Mouse (Mus musculus): ENCODE results near the gene Nup188.

Gene Nup188

GRCm38 (mm10) chr2:30363773-30364650, 77.8 kb downstream of the Nup188 start, which contains the start of gene Miga2:
TSS of gene Miga2 (plus strand) at chr2:30364233.
- H3K36me3 ChIP-seq (ENCODE audit: control insufficient read depth, insufficient read depth, low read length, poor library complexity, severe bottlenecking), result no peaks in the 10 kb centered on the region; the same call in 1 of the 2 replicates
- H3K27me3 ChIP-seq (ENCODE audit: control insufficient read depth, insufficient read depth, low read length, poor library complexity, severe bottlenecking), result no peaks in the 10 kb centered on the region
- peak; percentile 98 for DNase-seq (ENCODE audit: low read depth, low spot score)

GRCm38 (mm10) chr2:30365281-30366069, 79.3 kb downstream of the Nup188 start:
- Histone ChIP-seq H3K27me3 (ENCODE audit: control insufficient read depth, insufficient read depth, low read length, poor library complexity, severe bottlenecking) (no peaks in the 10 kb centered on the region), H3K36me3 (ENCODE audit: control insufficient read depth, insufficient read depth, low read length, poor library complexity, severe bottlenecking) (no peaks in the 10 kb centered on the region; the same call in 1 of the 2 replicates)
- DNase-seq (ENCODE audit: low read depth, low spot score), result no peak

- Histone ChIP-seq H3K36me3 (ENCODE audit: control insufficient read depth, insufficient read depth, low read length, poor library complexity, severe bottlenecking) (no peaks in the 10 kb centered on the region; the same call in 1 of the 2 replicates), H3K27me3 (ENCODE audit: control insufficient read depth, insufficient read depth, low read length, poor library complexity, severe bottlenecking) (no peaks in the 10 kb centered on the region)
- DNase-seq (ENCODE audit: low read depth, low spot score), result no peak
Measured at GRCm38 (mm10) chr2:30366203-30366602, 80.0 kb downstream of the Nup188 start.

GRCm38 (mm10) chr2:30371544-30371943, 85.3 kb downstream of the Nup188 start:
- H3K36me3 ChIP-seq (ENCODE audit: control insufficient read depth, insufficient read depth, low read length, poor library complexity, severe bottlenecking), result peaks cover 5% of the 10 kb centered on the region
- DNase-seq (ENCODE audit: low read depth, low spot score), result no peak
- H3K27me3 ChIP-seq (ENCODE audit: control insufficient read depth, insufficient read depth, low read length, poor library complexity, severe bottlenecking), result no peaks in the 10 kb centered on the region

- DNase-seq (ENCODE audit: low read depth, low spot score), result no peak
- Histone ChIP-seq H3K36me3 (ENCODE audit: control insufficient read depth, insufficient read depth, low read length, poor library complexity, severe bottlenecking) (peaks cover 5% of the 10 kb centered on the region), H3K27me3 (ENCODE audit: control insufficient read depth, insufficient read depth, low read length, poor library complexity, severe bottlenecking) (no peaks in the 10 kb centered on the region)
Measured at GRCm38 (mm10) chr2:30372726-30373125, 86.5 kb downstream of the Nup188 start.

- no peak for DNase-seq (ENCODE audit: low read depth, low spot score)
- H3K36me3 ChIP-seq (ENCODE audit: control insufficient read depth, insufficient read depth, low read length, poor library complexity, severe bottlenecking), result peaks cover 9% of the 10 kb centered on the region
- no peaks in the 10 kb centered on the region for H3K27me3 ChIP-seq (ENCODE audit: control insufficient read depth, insufficient read depth, low read length, poor library complexity, severe bottlenecking)
Measured at GRCm38 (mm10) chr2:30375893-30376292, 89.7 kb downstream of the Nup188 start.

GRCm38 (mm10) chr2:30377721-30378120, 91.5 kb downstream of the Nup188 start:
- no peaks in the 10 kb centered on the region for H3K27me3 ChIP-seq (ENCODE audit: control insufficient read depth, insufficient read depth, low read length, poor library complexity, severe bottlenecking)
- DNase-seq (ENCODE audit: low read depth, low spot score), result no peak
- H3K36me3 ChIP-seq (ENCODE audit: control insufficient read depth, insufficient read depth, low read length, poor library complexity, severe bottlenecking), result 0 out of 2 replicates have a peak, but pooled peaks cover 5% of the 10 kb centered on the region

GRCm38 (mm10) chr2:30379307-30379706, 93.1 kb downstream of the Nup188 start:
- no peak for DNase-seq (ENCODE audit: low read depth, low spot score)
- H3K27me3 ChIP-seq (ENCODE audit: control insufficient read depth, insufficient read depth, low read length, poor library complexity, severe bottlenecking), result no peaks in the 10 kb centered on the region
- H3K36me3 ChIP-seq (ENCODE audit: control insufficient read depth, insufficient read depth, low read length, poor library complexity, severe bottlenecking), result 0 out of 2 replicates have a peak, but pooled peaks cover 3% of the 10 kb centered on the region

GRCm38 (mm10) chr2:30380564-30381376, 94.6 kb downstream of the Nup188 start:
- Histone ChIP-seq H3K36me3 (ENCODE audit: control insufficient read depth, insufficient read depth, low read length, poor library complexity, severe bottlenecking) (0 out of 2 replicates have a peak, but pooled peaks cover 3% of the 10 kb centered on the region), H3K27me3 (ENCODE audit: control insufficient read depth, insufficient read depth, low read length, poor library complexity, severe bottlenecking) (no peaks in the 10 kb centered on the region)
- no peak for DNase-seq (ENCODE audit: low read depth, low spot score)

GRCm38 (mm10) chr2:30381377-30381725, 95.2 kb downstream of the Nup188 start:
- Histone ChIP-seq H3K27me3 (ENCODE audit: control insufficient read depth, insufficient read depth, low read length, poor library complexity, severe bottlenecking) (no peaks in the 10 kb centered on the region), H3K36me3 (ENCODE audit: control insufficient read depth, insufficient read depth, low read length, poor library complexity, severe bottlenecking) (0 out of 2 replicates have a peak, but pooled peaks cover 3% of the 10 kb centered on the region)
- no peak for DNase-seq (ENCODE audit: low read depth, low spot score)

GRCm38 (mm10) chr2:30384814-30385213, 98.6 kb downstream of the Nup188 start:
- H3K27me3 ChIP-seq (ENCODE audit: control insufficient read depth, insufficient read depth, low read length, poor library complexity, severe bottlenecking), result no peaks in the 10 kb centered on the region
- no peak for DNase-seq (ENCODE audit: low read depth, low spot score)
- no peaks in the 10 kb centered on the region for H3K36me3 ChIP-seq (ENCODE audit: control insufficient read depth, insufficient read depth, low read length, poor library complexity, severe bottlenecking)

- DNase-seq (ENCODE audit: low read depth, low spot score), result no peak
- H3K36me3 ChIP-seq (ENCODE audit: control insufficient read depth, insufficient read depth, low read length, poor library complexity, severe bottlenecking), result no peaks in the 10 kb centered on the region
- H3K27me3 ChIP-seq (ENCODE audit: control insufficient read depth, insufficient read depth, low read length, poor library complexity, severe bottlenecking), result no peaks in the 10 kb centered on the region
Measured at GRCm38 (mm10) chr2:30385591-30385990, 99.4 kb downstream of the Nup188 start.

GRCm38 (mm10) chr2:30386913-30387312, 100.7 kb downstream of the Nup188 start:
- H3K36me3 ChIP-seq (ENCODE audit: control insufficient read depth, insufficient read depth, low read length, poor library complexity, severe bottlenecking), result no peaks in the 10 kb centered on the region
- DNase-seq (ENCODE audit: low read depth, low spot score), result no peak
- H3K27me3 ChIP-seq (ENCODE audit: control insufficient read depth, insufficient read depth, low read length, poor library complexity, severe bottlenecking), result no peaks in the 10 kb centered on the region

- no peak for DNase-seq (ENCODE audit: low read depth, low spot score)
- no peaks in the 10 kb centered on the region for H3K27me3 ChIP-seq (ENCODE audit: control insufficient read depth, insufficient read depth, low read length, poor library complexity, severe bottlenecking)
Measured at GRCm38 (mm10) chr2:30389000-30389399, 102.8 kb downstream of the Nup188 start.

More at GRCm38 (mm10) chr2:30389000-30389399, 102.8 kb downstream of the Nup188 start:
- H3K36me3 ChIP-seq (ENCODE audit: control insufficient read depth, insufficient read depth, low read length, poor library complexity, severe bottlenecking), result no peaks in the 10 kb centered on the region
